Mouse (Mus musculus) forebrain, postnatal 0 days (tissue): Measurements from ENCODE around the gene Cyp2a12. TPM values are rescaled to one million over a fixed set of nuclear protein-coding genes. Genes with fewer than 3 reads are reported as not detected.

Experiments
- ATAC-seq: fragments of 200-750 bp; cut with Nextera tagmentation; 2 replicates; pipeline ENCODE4 v1.8.0; 2017; ENCODE audit warnings: mild to moderate bottlenecking, moderate library complexity
- DNase-seq: peaks from one replicate; pipeline ENCODE4 v3.0.0-alpha.2; 2015
- H3K27ac ChIP-seq: fragments of 300-500 bp; sonication (generic); 2 replicates; pipeline ENCODE4 v1.5.1; 2014; ENCODE audit warnings: low read depth, mild to moderate bottlenecking, antibody characterized with exemption, low read length, moderate library complexity, mixed read lengths
- H3K27me3 ChIP-seq: fragments of 300-500 bp; sonication (generic); 2 replicates; pipeline ENCODE4 v1.6.1; 2014; ENCODE audit warnings: mild to moderate bottlenecking, low read length, mixed read lengths; ENCODE audit not compliant: insufficient read depth
- H3K36me3 ChIP-seq: fragments of 300-500 bp; sonication (generic); 2 replicates; pipeline ENCODE4 v1.6.1; 2014; ENCODE audit warnings: mild to moderate bottlenecking, moderate library complexity; ENCODE audit not compliant: insufficient read depth
- H3K4me1 ChIP-seq: fragments of 300-500 bp; sonication (generic); 2 replicates; pipeline ENCODE4 v1.6.1; 2014; ENCODE audit warnings: antibody characterized with exemption; ENCODE audit not compliant: insufficient read depth
- H3K4me2 ChIP-seq: fragments of 300-500 bp; sonication (generic); 2 replicates; pipeline ENCODE4 v1.6.1; 2014; ENCODE audit warnings: low read depth, mild to moderate bottlenecking, moderate library complexity
- H3K4me3 ChIP-seq: fragments of 300-500 bp; sonication (generic); 2 replicates; pipeline ENCODE4 v1.5.1; 2014; ENCODE audit warnings: low read depth, low read length, mixed read lengths
- H3K9ac ChIP-seq: fragments of 300-500 bp; sonication (generic); 2 replicates; pipeline ENCODE4 v1.6.1; 2014; ENCODE audit warnings: mild to moderate bottlenecking
- H3K9me3 ChIP-seq: fragments of 300-500 bp; sonication (generic); 2 replicates; pipeline ENCODE4 v1.6.1; 2016; ENCODE audit warnings: low read length
- CTCF ChIP-seq: sonication (generic); IDR thresholded peaks from 2 replicates; pipeline ENCODE4 v1.5.1; 2016; ENCODE audit warnings: antibody characterized with exemption, control low read depth, low read depth
- WGBS: fragments of 180-500 bp; shearing (Covaris S2); extraction: QIAGEN DNeasy Blood & Tissue Kit; methylation state at CpG from one replicate; pipeline ENCODE4 v1.1.7; 2014; 5-methylcytosine and 5-hydroxymethylcytosine counted together
- polyA plus RNA-seq: library from polyadenylated mRNA; unstranded; fragments of >200 nt; fragmentation: Nextera tagmentation; extraction: Ambion mirVana; gene quantifications from 2 replicates; pipeline ENCODE4 v1.2.1, GENCODE M21; 2015
- total RNA-seq: library from RNA; depleted of rRNA; stranded (reverse); fragments of >200 nt; gene quantifications from 2 replicates; pipeline ENCODE4 v1.2.3, GENCODE M21; 2014; rRNA removed

Cyp2a12 gene
- total and polyA plus RNA-seq, 2 experiments from 2014 or later, result not detected

GRCm38 (mm10) chr7:27078641-27079040 lies 49.8 kb downstream of the Cyp2a12 start:
- ATAC-seq, result no peak
- Histone ChIP-seq H3K36me3 (no peaks in the 10 kb centered on the region), H3K27me3 (no peaks in the 10 kb centered on the region), H3K4me3 (no peak overlapping the region), H3K9ac (no peak overlapping the region), H3K4me1 (no peaks in the 10 kb centered on the region), H3K27ac (no peak overlapping the region), H3K4me2 (no peak overlapping the region), H3K9me3 (no peaks in the 10 kb centered on the region)
- DNase-seq, result no peak
- WGBS, result 84% methylated on average over 1 of the region's 1 CpGs
- no peak for TF ChIP-seq CTCF

- Histone ChIP-seq H3K9me3 (no peaks in the 10 kb centered on the region), H3K27me3 (no peaks in the 10 kb centered on the region), H3K36me3 (no peaks in the 10 kb centered on the region), H3K9ac (no peak overlapping the region), H3K4me2 (no peak overlapping the region), H3K4me1 (no peaks in the 10 kb centered on the region), H3K27ac (no peak overlapping the region), H3K4me3 (no peak overlapping the region)
- ATAC-seq (no peak), DNase-seq (no peak)
- no peak for TF ChIP-seq CTCF
- 94% methylated on average over 2 of the region's 2 CpGs for WGBS
Measured at GRCm38 (mm10) chr7:27081625-27082024, 52.7 kb downstream of the Cyp2a12 start.

Other genes starting within 250 kb of the Cyp2a12 start
- 0.15 TPM in 1 of 2 replicates, not detected in the other for gene Cyp2g1, start 220.2 kb upstream of the Cyp2a12 start, total RNA-seq
- 0.24 TPM in 1 of 2 replicates, not detected in the other for gene Cyp2g1, start 220.2 kb upstream of the Cyp2a12 start, polyA plus RNA-seq
- 1.4 and 4.1 TPM in 2 replicates for gene Cyp2a5, start 193.8 kb upstream of the Cyp2a12 start, total RNA-seq
- gene Cyp2a5, start 193.8 kb upstream of the Cyp2a12 start, polyA plus RNA-seq, result 0.34 and 0.89 TPM in 2 replicates
- not detected in 2 replicates for gene Cyp2a22, start 89.7 kb upstream of the Cyp2a12 start, total RNA-seq
- gene Cyp2a22, start 89.7 kb upstream of the Cyp2a12 start, polyA plus RNA-seq, result not detected in 2 replicates
- gene Cyp2f2, start 90.8 kb downstream of the Cyp2a12 start, total RNA-seq, result 1.2 TPM in 1 of 2 replicates, not detected in the other
- 0.13 and 0.27 TPM in 2 replicates for gene Cyp2f2, start 90.8 kb downstream of the Cyp2a12 start, polyA plus RNA-seq
- not detected in 2 replicates for gene Cyp2t4, start 124.6 kb downstream of the Cyp2a12 start, total RNA-seq
- gene Cyp2t4, start 124.6 kb downstream of the Cyp2a12 start, polyA plus RNA-seq, result 0.13 and 0.34 TPM in 2 replicates
- gene Egln2, start 137.7 kb downstream of the Cyp2a12 start, total RNA-seq, result 103 and 112 TPM in 2 replicates
- 85.6 and 88.3 TPM in 2 replicates for gene Egln2, start 137.7 kb downstream of the Cyp2a12 start, polyA plus RNA-seq
- gene Rab4b, start 149.8 kb downstream of the Cyp2a12 start, total RNA-seq, result 66.8 and 71.6 TPM in 2 replicates
- 125 and 138 TPM in 2 replicates for gene Rab4b, start 149.8 kb downstream of the Cyp2a12 start, polyA plus RNA-seq
- not detected in 2 replicates for gene Gm21983, start 152.0 kb downstream of the Cyp2a12 start, total RNA-seq
- gene Gm21983, start 152.0 kb downstream of the Cyp2a12 start, polyA plus RNA-seq, result not detected in 2 replicates
- gene Mia, start 152.1 kb downstream of the Cyp2a12 start, total RNA-seq, result 9.0 and 17.4 TPM in 2 replicates
- gene Mia, start 152.1 kb downstream of the Cyp2a12 start, polyA plus RNA-seq, result 22.5 and 32.8 TPM in 2 replicates
- gene BC024978, start 166.7 kb downstream of the Cyp2a12 start, total RNA-seq, result 5.7 and 5.8 TPM in 2 replicates
- gene BC024978, start 166.7 kb downstream of the Cyp2a12 start, polyA plus RNA-seq, result 2.0 TPM in 2 replicates
- 124 and 146 TPM in 2 replicates for gene Snrpa, start 167.2 kb downstream of the Cyp2a12 start, total RNA-seq
- 165 and 169 TPM in 2 replicates for gene Snrpa, start 167.2 kb downstream of the Cyp2a12 start, polyA plus RNA-seq
- 13.6 and 17.6 TPM in 2 replicates for gene Itpkc, start 199.6 kb downstream of the Cyp2a12 start, total RNA-seq
- 4.0 and 4.4 TPM in 2 replicates for gene Itpkc, start 199.6 kb downstream of the Cyp2a12 start, polyA plus RNA-seq
- gene Coq8b, start 203.9 kb downstream of the Cyp2a12 start, total RNA-seq, result 25.0 and 26.3 TPM in 2 replicates
- 16.5 and 19.1 TPM in 2 replicates for gene Coq8b, start 203.9 kb downstream of the Cyp2a12 start, polyA plus RNA-seq
- gene Numbl, start 229.4 kb downstream of the Cyp2a12 start, total RNA-seq, result 81.6 and 86.4 TPM in 2 replicates
- gene Numbl, start 229.4 kb downstream of the Cyp2a12 start, polyA plus RNA-seq, result 47.5 and 51.7 TPM in 2 replicates